Mouse (Mus musculus) lung, postnatal 0 days (tissue): ENCODE data around the gene Hdac11.

Experiments
- CTCF ChIP-seq: IDR thresholded peaks from 2 replicates; pipeline ENCODE4 v1.5.1; 2016; ENCODE audit warnings: antibody characterized with exemption, mild to moderate bottlenecking
- EP300 ChIP-seq: IDR thresholded peaks from 2 replicates; pipeline ENCODE4 v1.6.1; 2016; ENCODE audit warnings: antibody characterized with exemption, mild to moderate bottlenecking, control low read depth

- TF ChIP-seq CTCF, result no peak
- no peak for TF ChIP-seq EP300
These were observed 33.5 kb downstream of the Hdac11 start for GRCm38 (mm10) chr6:91189971-91190370.
